Mouse (Mus musculus) liver, postnatal 0 days (tissue): ENCODE results near the gene Zdhhc14. TPM values are rescaled to one million over a fixed set of nuclear protein-coding genes. Genes with fewer than 3 reads are reported as not detected.
A peak's percentile ranks its signal among the peaks of the same experiment; 100 is the strongest.

Experiments used
- ATAC-seq: fragments of 200-750 bp; cut with Nextera tagmentation; 2 replicates; pipeline ENCODE4 v1.8.0; 2017; ENCODE audit warnings: mild to moderate bottlenecking, moderate library complexity
- DNase-seq: peaks from one replicate; pipeline ENCODE4 v3.0.0-alpha.2; 2016
- H3K27ac ChIP-seq: fragments of 300-500 bp; sonication (generic); 2 replicates; pipeline ENCODE4 v1.5.1; 2014; ENCODE audit warnings: antibody characterized with exemption, moderate library complexity, mild to moderate bottlenecking, low read depth
- H3K27me3 ChIP-seq: fragments of 300-500 bp; sonication (generic); 2 replicates; pipeline ENCODE4 v1.6.1; 2014; ENCODE audit warnings: low read length, control low read depth, mixed read lengths; ENCODE audit not compliant: insufficient read depth
- H3K36me3 ChIP-seq: fragments of 300-500 bp; sonication (generic); replicated peaks from 2 replicates; pipeline ENCODE4 v1.6.1; 2014; ENCODE audit warnings: mild to moderate bottlenecking, control low read depth, low read length, moderate library complexity, mixed read lengths; ENCODE audit not compliant: insufficient read depth
- H3K4me1 ChIP-seq: fragments of 300-500 bp; sonication (generic); 2 replicates; pipeline ENCODE4 v1.6.1; 2014; ENCODE audit warnings: antibody characterized with exemption, mild to moderate bottlenecking, control low read depth; ENCODE audit not compliant: insufficient read depth
- H3K4me2 ChIP-seq: fragments of 300-500 bp; sonication (generic); 2 replicates; pipeline ENCODE4 v1.6.1; 2014; ENCODE audit warnings: low read depth, mild to moderate bottlenecking, low read length, moderate library complexity, mixed read lengths
- H3K4me3 ChIP-seq: fragments of 300-500 bp; sonication (generic); 2 replicates; pipeline ENCODE4 v1.5.1; 2014; ENCODE audit warnings: low read depth, low read length
- H3K9ac ChIP-seq: fragments of 300-500 bp; sonication (generic); replicated peaks from 2 replicates; pipeline ENCODE4 v1.6.1; 2014; ENCODE audit warnings: mild to moderate bottlenecking, moderate library complexity
- H3K9me3 ChIP-seq: fragments of 300-500 bp; sonication (generic); 2 replicates; pipeline ENCODE4 v1.6.1; 2016; ENCODE audit warnings: mild to moderate bottlenecking, control low read depth, low read length, mixed read lengths
- CTCF ChIP-seq: sonication (generic); IDR thresholded peaks from 2 replicates; pipeline ENCODE4 v1.5.1; 2016; ENCODE audit warnings: antibody characterized with exemption, low read depth
- EP300 ChIP-seq: IDR thresholded peaks from 2 replicates; pipeline ENCODE4 v1.6.1; 2016; ENCODE audit warnings: antibody characterized with exemption, low read depth, mild to moderate bottlenecking
- WGBS: fragments of 180-500 bp; shearing (Covaris S2); extraction: QIAGEN DNeasy Blood & Tissue Kit; methylation state at CpG from one replicate; pipeline ENCODE4 v1.1.7; 2014; ENCODE audit not compliant: insufficient replicate concordance; 5-methylcytosine and 5-hydroxymethylcytosine counted together
- polyA plus RNA-seq: library from polyadenylated mRNA; unstranded; fragments of >200 nt; fragmentation: Nextera tagmentation; extraction: Ambion mirVana; gene quantifications from 2 replicates; pipeline ENCODE4 v1.2.1, GENCODE M21; 2015

The Zdhhc14 gene
- polyA plus RNA-seq, 1 experiment from 2014 or later, result 2.7 TPM

DNA sequence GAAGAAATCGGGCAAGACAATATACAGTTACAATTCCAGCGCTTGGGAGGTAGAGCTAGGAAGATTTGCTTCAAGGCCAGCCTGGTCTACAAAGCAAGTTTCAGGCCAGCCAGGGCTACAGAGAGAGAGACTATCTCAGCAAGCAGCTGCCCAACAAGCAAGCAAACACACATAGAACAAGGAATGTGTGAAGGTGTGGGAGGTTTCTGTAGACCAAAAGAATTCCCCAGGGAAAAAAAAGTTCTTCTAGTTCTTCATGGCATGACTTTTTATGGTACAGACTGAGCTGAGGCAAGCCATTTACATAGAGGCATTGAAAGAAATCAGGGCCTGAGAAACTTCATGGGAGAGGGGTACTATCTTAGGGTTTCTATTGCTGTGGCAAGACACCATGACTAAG is 52.7 kb downstream of the Zdhhc14 start:
- Histone ChIP-seq H3K4me1 (no peaks in the 10 kb centered on the region), H3K9ac (no peak overlapping the region), H3K4me3 (no peak overlapping the region), H3K4me2 (no peak overlapping the region), H3K36me3 (no peaks in the 10 kb centered on the region), H3K9me3 (no peaks in the 10 kb centered on the region), H3K27ac (no peak overlapping the region), H3K27me3 (no peaks in the 10 kb centered on the region)
- DNase-seq, result no peak
- ATAC-seq, result no peak
- TF ChIP-seq CTCF (no peak), EP300 (no peak)
- 91% methylated on average over 2 of the region's 2 CpGs for WGBS

DNA sequence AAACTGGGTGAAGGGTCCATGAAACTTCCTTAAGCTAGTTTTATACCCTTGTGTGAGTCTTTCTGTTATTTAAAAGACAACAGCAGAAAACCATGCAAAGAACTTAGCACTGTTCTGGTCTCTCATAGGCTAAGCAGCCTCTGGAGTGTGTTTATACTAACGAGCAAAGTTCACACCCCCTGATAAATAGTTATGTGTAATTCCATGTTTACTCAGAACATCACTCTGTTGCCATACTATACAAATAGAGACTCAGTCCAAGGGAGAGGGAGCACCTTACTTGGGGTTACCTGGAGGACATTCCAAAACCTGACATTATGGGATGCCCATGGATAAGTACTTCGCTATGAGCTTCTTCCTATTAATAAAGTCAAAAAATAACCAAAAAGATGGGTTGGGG is 56.2 kb downstream of the Zdhhc14 start:
- TF ChIP-seq CTCF (no peak), EP300 (no peak)
- 82% methylated on average over 2 of the region's 2 CpGs for WGBS
- Histone ChIP-seq H3K4me1 (peaks cover 8% of the 10 kb centered on the region; the same call in 1 of the 2 replicates), H3K9ac (no peak overlapping the region), H3K36me3 (no peaks in the 10 kb centered on the region), H3K4me3 (no peak overlapping the region), H3K27me3 (no peaks in the 10 kb centered on the region), H3K9me3 (no peaks in the 10 kb centered on the region), H3K4me2 (no peak overlapping the region), H3K27ac (no peak overlapping the region)
- DNase-seq (no peak), ATAC-seq (peak; percentile 68)

DNA sequence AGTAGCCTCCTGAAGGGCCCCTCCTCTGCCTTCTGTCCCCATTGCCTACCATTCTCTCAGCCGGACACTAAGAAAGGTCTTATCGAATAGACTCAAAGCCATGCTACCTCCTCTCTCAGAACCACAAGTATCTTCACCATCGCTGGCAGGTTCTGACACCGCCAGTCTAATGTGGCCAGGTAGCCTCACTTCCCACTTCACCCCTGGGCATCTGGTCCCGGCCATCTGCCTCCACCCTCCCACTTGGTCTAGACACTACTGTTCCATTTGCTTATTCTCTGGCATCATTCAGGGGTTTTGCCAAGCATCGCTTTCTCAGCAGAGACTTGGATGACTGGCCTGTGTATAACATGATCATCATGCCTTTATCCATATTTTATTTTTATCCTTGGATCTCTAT is 57.1 kb downstream of the Zdhhc14 start:
- Histone ChIP-seq H3K36me3 (no peaks in the 10 kb centered on the region), H3K27ac (no peak overlapping the region), H3K27me3 (no peaks in the 10 kb centered on the region), H3K9me3 (no peaks in the 10 kb centered on the region), H3K4me2 (no peak overlapping the region), H3K9ac (no peak overlapping the region), H3K4me1 (peaks cover 8% of the 10 kb centered on the region; the same call in 1 of the 2 replicates), H3K4me3 (no peak overlapping the region)
- ATAC-seq (no peak), DNase-seq (no peak)
- TF ChIP-seq CTCF (no peak), EP300 (no peak)
- WGBS, result 92% methylated on average over 6 of the region's 6 CpGs

DNA sequence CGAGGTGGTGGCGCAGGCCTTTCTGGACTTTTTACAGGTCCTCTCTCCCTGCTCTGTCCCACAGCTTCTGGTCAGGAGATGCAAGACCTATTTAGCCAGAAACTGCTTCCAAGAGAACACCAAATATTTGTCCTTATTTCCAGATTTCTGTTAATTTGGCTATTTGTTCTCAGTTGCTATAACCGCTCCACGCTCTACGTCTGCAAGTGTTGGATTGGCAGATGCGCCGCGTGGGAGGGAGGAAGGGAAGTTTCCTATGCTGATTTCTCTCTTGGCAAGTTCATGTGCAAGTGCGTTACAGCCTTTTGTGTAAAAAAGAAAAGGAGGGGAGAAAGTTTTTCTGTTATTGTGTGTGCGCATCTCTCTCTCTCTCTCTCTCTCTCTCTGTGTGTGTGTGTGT is 58.1 kb downstream of the Zdhhc14 start:
- H3K36me3 ChIP-seq, result no peaks in the 10 kb centered on the region
- ATAC-seq (no peak), DNase-seq (no peak)
- H3K27me3 ChIP-seq, result no peaks in the 10 kb centered on the region
- no peak overlapping the region for H3K9ac ChIP-seq
- TF ChIP-seq EP300 (no peak), CTCF (no peak)
- H3K27ac ChIP-seq, result no peak overlapping the region
- no peak overlapping the region for H3K4me2 ChIP-seq
- peaks cover 8% of the 10 kb centered on the region; the same call in 1 of the 2 replicates for H3K4me1 ChIP-seq
- WGBS, result 89% methylated on average over 10 of the region's 10 CpGs
- no peaks in the 10 kb centered on the region for H3K9me3 ChIP-seq
- no peak overlapping the region for H3K4me3 ChIP-seq

DNA sequence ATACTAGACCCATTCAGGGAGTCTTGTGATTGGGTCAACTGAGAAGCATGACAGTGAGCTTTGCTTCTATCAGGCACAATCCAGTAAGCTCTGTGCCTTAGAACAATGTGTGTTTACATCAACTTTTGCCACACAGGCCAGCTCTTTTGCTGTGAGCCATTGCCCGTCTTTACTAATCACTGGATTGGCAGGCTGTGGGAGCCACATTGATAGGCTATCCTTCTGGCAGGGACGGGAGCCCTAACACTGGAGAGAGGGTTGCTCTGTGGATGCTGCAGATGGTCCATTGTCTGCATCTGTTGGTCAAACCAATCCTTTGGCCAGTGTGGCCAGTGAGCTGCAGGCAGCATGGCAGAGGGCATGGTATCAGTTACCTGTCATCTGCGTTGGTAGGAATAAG is 58.8 kb downstream of the Zdhhc14 start:
- H3K9ac ChIP-seq, result no peak overlapping the region
- 86% methylated on average over 3 of the region's 3 CpGs for WGBS
- H3K4me2 ChIP-seq, result no peak overlapping the region
- H3K27ac ChIP-seq, result no peak overlapping the region
- no peaks in the 10 kb centered on the region for H3K9me3 ChIP-seq
- TF ChIP-seq CTCF (no peak), EP300 (no peak)
- peaks cover 8% of the 10 kb centered on the region; the same call in 1 of the 2 replicates for H3K4me1 ChIP-seq
- DNase-seq, result no peak
- no peaks in the 10 kb centered on the region for H3K36me3 ChIP-seq
- no peak for ATAC-seq
- H3K4me3 ChIP-seq, result no peak overlapping the region
- no peaks in the 10 kb centered on the region for H3K27me3 ChIP-seq

DNA sequence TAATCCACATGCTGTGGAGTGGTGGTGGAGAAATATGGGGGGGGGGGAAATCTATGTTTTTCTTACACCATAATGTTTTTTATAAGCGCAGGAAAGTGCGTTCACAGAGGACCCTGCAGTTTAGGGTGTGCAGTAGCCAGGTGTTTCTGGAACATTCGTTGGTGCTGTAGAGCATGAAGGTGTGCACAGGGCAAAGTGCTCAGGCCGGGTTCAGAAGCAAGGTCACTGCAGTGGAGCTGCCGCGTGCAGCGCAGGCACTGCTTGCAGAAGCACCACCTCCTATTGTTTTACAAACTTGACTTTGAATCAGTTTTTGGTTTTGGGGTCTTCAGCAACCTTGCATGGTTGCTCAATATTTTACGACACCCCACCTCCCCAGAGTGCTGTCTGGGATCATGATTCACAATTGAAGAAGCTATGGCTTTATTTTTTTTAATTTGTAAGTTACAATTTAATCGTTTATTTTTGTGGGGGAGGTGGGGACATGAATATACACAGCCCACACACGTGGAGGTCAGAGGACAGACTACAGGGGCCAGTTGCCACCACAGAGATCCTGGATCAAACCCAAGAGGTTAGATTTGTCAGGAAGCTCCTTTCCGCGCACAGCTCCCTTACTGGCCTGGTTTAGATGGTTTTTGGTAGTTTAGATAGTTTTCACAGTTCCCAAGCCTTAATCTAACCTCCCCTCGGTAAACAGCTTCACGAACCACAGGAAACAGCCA is 59.8 kb downstream of the Zdhhc14 start:
- no peaks in the 10 kb centered on the region for H3K27me3 ChIP-seq
- no peak for TF ChIP-seq EP300
- TF ChIP-seq CTCF, result no peak
- ATAC-seq, result no peak
- H3K4me1 ChIP-seq, result peaks cover 8% of the 10 kb centered on the region; the same call in 1 of the 2 replicates
- H3K9ac ChIP-seq, result no peak overlapping the region
- H3K27ac ChIP-seq, result no peak overlapping the region
- H3K4me3 ChIP-seq, result no peak overlapping the region
- H3K4me2 ChIP-seq, result no peak overlapping the region
- H3K36me3 ChIP-seq, result no peaks in the 10 kb centered on the region
- DNase-seq, result no peak
- H3K9me3 ChIP-seq, result no peaks in the 10 kb centered on the region
- 59% methylated on average over 14 of the region's 14 CpGs for WGBS
